Mouse (Mus musculus) forebrain, postnatal 0 days (tissue): ENCODE results near the gene Gm17268. TPM values are rescaled to one million over a fixed set of nuclear protein-coding genes. Genes with fewer than 3 reads are reported as not detected.

ENCODE experiments used
- ATAC-seq: fragments of 200-750 bp; cut with Nextera tagmentation; 2 replicates; pipeline ENCODE4 v1.8.0; 2017; ENCODE audit warnings: mild to moderate bottlenecking, moderate library complexity
- DNase-seq: peaks from one replicate; pipeline ENCODE4 v3.0.0-alpha.2; 2015
- H3K27ac ChIP-seq: fragments of 300-500 bp; sonication (generic); 2 replicates; pipeline ENCODE4 v1.5.1; 2014; ENCODE audit warnings: low read depth, mild to moderate bottlenecking, antibody characterized with exemption, low read length, moderate library complexity, mixed read lengths
- H3K27me3 ChIP-seq: fragments of 300-500 bp; sonication (generic); 2 replicates; pipeline ENCODE4 v1.6.1; 2014; ENCODE audit warnings: mild to moderate bottlenecking, low read length, mixed read lengths; ENCODE audit not compliant: insufficient read depth
- H3K36me3 ChIP-seq: fragments of 300-500 bp; sonication (generic); 2 replicates; pipeline ENCODE4 v1.6.1; 2014; ENCODE audit warnings: mild to moderate bottlenecking, moderate library complexity; ENCODE audit not compliant: insufficient read depth
- H3K4me1 ChIP-seq: fragments of 300-500 bp; sonication (generic); 2 replicates; pipeline ENCODE4 v1.6.1; 2014; ENCODE audit warnings: antibody characterized with exemption; ENCODE audit not compliant: insufficient read depth
- H3K4me2 ChIP-seq: fragments of 300-500 bp; sonication (generic); 2 replicates; pipeline ENCODE4 v1.6.1; 2014; ENCODE audit warnings: low read depth, mild to moderate bottlenecking, moderate library complexity
- H3K4me3 ChIP-seq: fragments of 300-500 bp; sonication (generic); 2 replicates; pipeline ENCODE4 v1.5.1; 2014; ENCODE audit warnings: low read depth, low read length, mixed read lengths
- H3K9ac ChIP-seq: fragments of 300-500 bp; sonication (generic); 2 replicates; pipeline ENCODE4 v1.6.1; 2014; ENCODE audit warnings: mild to moderate bottlenecking
- H3K9me3 ChIP-seq: fragments of 300-500 bp; sonication (generic); 2 replicates; pipeline ENCODE4 v1.6.1; 2016; ENCODE audit warnings: low read length
- CTCF ChIP-seq: sonication (generic); IDR thresholded peaks from 2 replicates; pipeline ENCODE4 v1.5.1; 2016; ENCODE audit warnings: antibody characterized with exemption, control low read depth, low read depth
- WGBS: fragments of 180-500 bp; shearing (Covaris S2); extraction: QIAGEN DNeasy Blood & Tissue Kit; methylation state at CpG from one replicate; pipeline ENCODE4 v1.1.7; 2014; 5-methylcytosine and 5-hydroxymethylcytosine counted together
- polyA plus RNA-seq: library from polyadenylated mRNA; unstranded; fragments of >200 nt; fragmentation: Nextera tagmentation; extraction: Ambion mirVana; gene quantifications from 2 replicates; pipeline ENCODE4 v1.2.1, GENCODE M21; 2015
- total RNA-seq: library from RNA; depleted of rRNA; stranded (reverse); fragments of >200 nt; gene quantifications from 2 replicates; pipeline ENCODE4 v1.2.3, GENCODE M21; 2014

Gm17268 gene
- total and polyA plus RNA-seq, 2 experiments from 2014 or later = not detected

GRCm38 (mm10) chr11:82019389-82019788, 19.0 kb downstream of the Gm17268 start:
- Histone ChIP-seq H3K9me3 (no peaks in the 10 kb centered on the region), H3K4me3 (no peak overlapping the region), H3K9ac (no peak overlapping the region), H3K27ac (no peak overlapping the region), H3K4me1 (no peaks in the 10 kb centered on the region), H3K27me3 (no peaks in the 10 kb centered on the region), H3K36me3 (no peaks in the 10 kb centered on the region), H3K4me2 (no peak overlapping the region)
- 65% methylated on average over 2 of the region's 2 CpGs for WGBS
- no peak for TF ChIP-seq CTCF
- no peak for DNase-seq
- no peak for ATAC-seq

DNA sequence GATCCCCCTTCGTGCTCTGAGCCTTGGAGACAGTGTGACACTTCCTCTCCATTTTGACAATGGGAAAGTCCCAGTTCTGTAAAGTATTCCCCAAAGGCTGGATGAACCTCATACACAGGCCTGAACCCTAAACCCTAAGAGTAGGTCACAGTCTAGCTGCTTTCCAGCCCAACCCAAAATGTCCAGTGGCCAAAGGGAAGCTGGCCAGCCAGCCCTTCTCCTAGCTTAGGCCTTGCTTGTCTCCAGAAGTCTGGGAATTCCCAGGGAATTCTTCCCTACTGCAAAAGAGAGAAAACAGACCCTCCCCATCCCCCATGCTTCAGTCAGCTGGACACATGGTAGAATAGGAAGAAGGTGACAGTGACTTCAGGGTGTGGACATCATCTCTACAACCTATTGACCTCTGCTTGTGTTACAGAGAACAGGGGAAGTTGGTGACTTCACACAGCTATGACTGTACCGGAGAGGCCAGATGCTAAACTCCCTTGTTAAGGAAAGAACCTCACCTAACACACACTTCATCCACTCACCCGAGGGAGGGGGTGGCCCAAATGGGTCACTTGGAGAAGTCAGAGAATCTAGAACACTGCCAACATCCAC, 22.1 kb downstream of the Gm17268 start:
- no peak for ATAC-seq
- no peak for TF ChIP-seq CTCF
- Histone ChIP-seq H3K4me2 (no peak overlapping the region), H3K36me3 (no peaks in the 10 kb centered on the region), H3K9ac (no peak overlapping the region), H3K9me3 (no peaks in the 10 kb centered on the region), H3K27me3 (no peaks in the 10 kb centered on the region), H3K4me3 (no peak overlapping the region), H3K27ac (no peak overlapping the region), H3K4me1 (no peaks in the 10 kb centered on the region)
- no peak for DNase-seq
- WGBS = 77% methylated on average over 3 of the region's 3 CpGs

GRCm38 (mm10) chr11:82015066-82015465, 23.3 kb downstream of the Gm17268 start:
- ATAC-seq (no peak), DNase-seq (no peak)
- no peak overlapping the region for H3K4me2 ChIP-seq
- H3K9me3 ChIP-seq = no peaks in the 10 kb centered on the region
- no peak overlapping the region for H3K4me3 ChIP-seq
- H3K9ac ChIP-seq = no peak overlapping the region
- WGBS = 77% methylated on average over 2 of the region's 2 CpGs
- H3K27ac ChIP-seq = no peak overlapping the region
- TF ChIP-seq CTCF = no peak
- H3K36me3 ChIP-seq = no peaks in the 10 kb centered on the region
- no peaks in the 10 kb centered on the region for H3K4me1 ChIP-seq
- H3K27me3 ChIP-seq = no peaks in the 10 kb centered on the region

DNA sequence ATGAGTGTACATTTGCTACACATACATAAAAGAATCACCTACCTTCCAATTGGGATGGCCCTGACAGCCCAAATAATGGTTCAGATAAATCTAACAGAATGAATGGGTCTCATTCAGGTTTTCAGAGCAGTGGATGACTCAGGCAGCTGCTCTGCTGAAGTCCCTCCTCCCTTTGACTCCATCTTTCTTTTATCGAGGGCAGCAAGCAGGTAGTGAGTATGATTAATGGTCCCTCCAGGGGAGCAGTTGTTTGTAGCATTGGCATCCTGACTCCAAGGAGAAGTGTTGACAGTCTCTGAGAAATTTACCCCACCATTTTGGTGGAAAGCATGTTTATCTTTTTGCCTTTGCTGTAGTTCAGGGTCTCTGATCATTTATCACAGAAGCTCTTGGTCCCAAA, 24.6 kb downstream of the Gm17268 start:
- H3K4me2 ChIP-seq = no peak overlapping the region
- no peaks in the 10 kb centered on the region for H3K36me3 ChIP-seq
- no peaks in the 10 kb centered on the region for H3K9me3 ChIP-seq
- no peaks in the 10 kb centered on the region for H3K27me3 ChIP-seq
- H3K4me1 ChIP-seq = no peaks in the 10 kb centered on the region
- 58% methylated on average over 1 of the region's 1 CpGs for WGBS
- ATAC-seq = no peak
- no peak overlapping the region for H3K4me3 ChIP-seq
- no peak for DNase-seq
- no peak for TF ChIP-seq CTCF
- no peak overlapping the region for H3K27ac ChIP-seq
- H3K9ac ChIP-seq = no peak overlapping the region

DNA sequence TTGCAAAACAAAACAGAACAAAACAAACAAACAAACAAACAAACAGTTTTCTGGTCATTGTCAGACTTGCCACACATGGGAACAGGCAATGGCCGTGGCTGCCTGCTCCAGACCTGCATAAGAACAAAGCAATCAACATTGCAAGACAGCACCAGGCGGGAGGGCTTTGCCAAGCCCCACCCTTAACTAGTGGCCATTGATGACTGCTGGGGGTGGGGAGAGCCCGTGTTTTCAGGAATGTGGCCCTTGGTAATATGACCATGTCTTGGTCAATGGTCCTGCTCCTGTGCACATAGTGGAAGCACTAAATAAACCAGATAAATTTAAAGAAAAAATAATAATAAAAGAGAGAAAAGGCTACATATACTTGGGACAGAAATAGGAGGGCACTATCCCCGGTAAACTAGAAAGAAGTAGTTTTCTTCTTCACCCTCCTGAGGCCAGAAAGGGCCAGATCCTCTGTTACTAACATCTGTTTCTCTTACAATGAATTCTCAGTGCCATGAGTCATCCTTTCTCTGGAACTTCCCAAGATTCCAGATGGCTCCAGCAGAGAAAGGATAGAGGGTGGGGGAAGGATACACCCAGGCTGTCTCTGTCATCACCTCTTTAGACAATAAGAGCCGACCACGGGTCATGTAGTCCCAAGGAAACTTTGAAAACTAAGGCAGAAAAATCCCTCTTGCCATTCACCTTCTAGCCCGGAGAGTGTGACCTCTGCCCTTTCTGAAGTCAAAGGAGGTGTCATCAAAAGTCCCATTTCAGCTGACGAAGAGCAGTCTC, 26.8 kb downstream of the Gm17268 start:
- Histone ChIP-seq H3K4me1 (no peaks in the 10 kb centered on the region), H3K9me3 (no peaks in the 10 kb centered on the region), H3K36me3 (no peaks in the 10 kb centered on the region), H3K4me2 (no peak overlapping the region), H3K27me3 (no peaks in the 10 kb centered on the region), H3K27ac (no peak overlapping the region), H3K9ac (no peak overlapping the region), H3K4me3 (no peak overlapping the region)
- DNase-seq = no peak
- no peak for ATAC-seq
- no peak for TF ChIP-seq CTCF
- 75% methylated on average over 8 of the region's 8 CpGs for WGBS

GRCm38 (mm10) chr11:82010115-82010514, 28.2 kb downstream of the Gm17268 start:
- no peak for ATAC-seq
- Histone ChIP-seq H3K4me1 (no peaks in the 10 kb centered on the region), H3K27me3 (no peaks in the 10 kb centered on the region), H3K36me3 (no peaks in the 10 kb centered on the region), H3K4me3 (no peak overlapping the region), H3K4me2 (no peak overlapping the region), H3K9ac (no peak overlapping the region), H3K9me3 (no peaks in the 10 kb centered on the region), H3K27ac (no peak overlapping the region)
- 93% methylated on average over 3 of the region's 3 CpGs for WGBS
- no peak for TF ChIP-seq CTCF
- no peak for DNase-seq

DNA sequence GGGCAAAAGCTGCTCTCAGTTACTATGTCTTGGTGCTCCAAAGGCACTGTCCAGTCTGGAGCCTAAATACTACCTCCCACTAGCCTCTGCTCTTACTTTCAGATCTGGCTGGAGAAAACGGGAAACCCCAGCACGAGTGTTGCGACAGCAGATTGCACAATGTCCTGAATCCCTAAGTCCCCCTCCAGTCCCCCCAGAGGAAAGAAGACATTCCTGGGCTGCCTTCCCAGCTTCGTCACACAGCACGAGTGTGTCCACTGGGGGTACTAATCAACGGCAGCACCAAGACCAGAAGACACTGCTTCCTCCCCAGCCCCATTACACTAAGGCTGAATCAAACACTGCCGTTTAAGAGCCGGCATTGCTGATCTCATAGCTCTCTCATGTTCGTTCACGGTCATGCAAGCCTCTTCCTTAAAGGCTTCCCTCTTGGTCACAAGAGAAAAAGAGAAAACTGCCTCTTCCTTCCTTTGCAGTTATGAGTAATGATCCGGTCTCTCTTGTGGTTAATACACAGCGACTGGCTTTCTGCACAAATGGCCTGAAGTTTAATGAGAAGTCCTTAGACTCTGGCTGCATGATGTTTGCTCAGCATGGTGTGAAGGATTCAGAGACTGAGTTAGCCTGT, 31.5 kb downstream of the Gm17268 start:
- ATAC-seq = no peak
- Histone ChIP-seq H3K9me3 (no peaks in the 10 kb centered on the region), H3K4me3 (no peak overlapping the region), H3K4me1 (no peaks in the 10 kb centered on the region), H3K4me2 (no peak overlapping the region), H3K36me3 (no peaks in the 10 kb centered on the region), H3K9ac (no peak overlapping the region), H3K27ac (no peak overlapping the region), H3K27me3 (no peaks in the 10 kb centered on the region)
- no peak for DNase-seq
- no peak for TF ChIP-seq CTCF
- 41% methylated on average over 12 of the region's 12 CpGs for WGBS
